Mouse (Mus musculus) testis, adult 2 months (tissue): ENCODE data around the gene Rab20.

ENCODE experiments used
- CTCF ChIP-seq: fragments of 200-500 bp; IDR thresholded peaks from 2 replicates; pipeline ENCODE4 v1.5.1; 2012; ENCODE audit warnings: low read depth, mild to moderate bottlenecking, inconsistent platforms, low read length, moderate library complexity; ENCODE audit not compliant: control insufficient read depth, insufficient read depth, insufficient replicate concordance
- POLR2A ChIP-seq: fragments of 200-500 bp; IDR thresholded peaks from 2 replicates; pipeline ENCODE4 v1.6.1; 2012; ENCODE audit warnings: low read depth, mild to moderate bottlenecking, inconsistent platforms, low read length, moderate library complexity; ENCODE audit not compliant: control insufficient read depth

- TF ChIP-seq CTCF (peak; percentile 82; the same call in 1 of the 2 replicates), POLR2A (no peak)
Measured at GRCm38 (mm10) chr8:11430688-11431087, 47.8 kb downstream of the Rab20 start.
